Mouse (Mus musculus) kidney, adult 18-20 months (tissue): ENCODE results near the gene Atg4b.
"Not testable (repeated sequence)": the region's sequence is repeated elsewhere in the genome, so short reads cannot be mapped to it uniquely, and the experiment has no call there.

Source experiments
- DNase-seq: peaks from one replicate; pipeline ENCODE4 v3.0.0; 2021

The Atg4b gene

GRCm38 (mm10) chr1:93823796-93824495, 72.6 kb downstream of the Atg4b start:
- no peak for DNase-seq

GRCm38 (mm10) chr1:93824609-93825008, 73.3 kb downstream of the Atg4b start, which contains the start of gene D2hgdh:
TSS of gene D2hgdh (plus strand) at chr1:93824909.
- DNase-seq = no peak

- DNase-seq = peak; percentile 97
Observed at GRCm38 (mm10) chr1:93825105-93825674, 73.9 kb downstream of the Atg4b start.

- DNase-seq = no peak
Observed at GRCm38 (mm10) chr1:93825771-93826539, 74.7 kb downstream of the Atg4b start.

DNA sequence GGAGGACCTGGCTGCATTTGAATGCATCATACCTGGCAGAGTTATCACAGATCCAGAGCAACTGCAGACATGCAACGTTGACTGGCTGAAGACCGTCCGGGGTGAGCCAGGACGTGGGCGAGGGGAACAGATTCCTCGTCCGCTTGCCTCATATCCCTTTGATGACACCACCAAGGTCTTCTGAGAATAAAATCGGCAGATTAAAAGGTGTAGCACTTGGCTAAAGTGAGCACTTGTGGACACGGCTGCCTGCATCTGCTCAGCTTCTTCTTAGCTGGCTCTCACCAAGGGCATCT, 75.2 kb downstream of the Atg4b start:
- no peak for DNase-seq

DNA sequence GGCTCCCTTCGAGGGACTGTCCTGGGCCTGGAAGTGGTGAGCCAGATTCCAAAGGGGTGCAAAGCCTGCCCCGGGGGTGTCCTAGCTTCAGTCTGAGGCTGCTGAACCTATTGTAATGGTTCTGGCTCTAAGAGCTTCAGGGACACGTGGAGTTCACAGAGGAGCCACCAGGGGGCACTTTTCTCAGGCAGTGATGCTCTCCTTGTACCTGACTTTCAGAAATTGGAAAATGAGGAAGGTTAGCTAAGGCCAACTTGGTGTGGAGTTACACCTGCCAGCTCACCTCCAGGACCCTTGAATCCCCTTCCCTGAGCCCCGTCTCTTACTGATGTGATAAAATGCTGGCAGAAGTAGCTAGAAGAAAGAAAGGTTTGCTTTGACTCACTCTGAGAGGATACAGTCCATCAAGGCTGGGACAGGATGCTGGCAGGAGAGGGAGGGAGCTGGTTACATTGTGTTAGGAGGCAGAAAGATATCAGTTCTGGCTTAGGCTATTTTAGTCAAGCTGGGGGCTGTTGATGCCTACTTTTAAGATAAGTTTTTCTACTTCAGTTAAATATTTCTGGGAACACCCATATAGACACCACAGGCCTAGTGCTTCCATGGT, 81.6 kb downstream of the Atg4b start:
- DNase-seq = not testable (repeated sequence)

GRCm38 (mm10) chr1:93834671-93835150, 83.4 kb downstream of the Atg4b start:
- no peak for DNase-seq

DNA sequence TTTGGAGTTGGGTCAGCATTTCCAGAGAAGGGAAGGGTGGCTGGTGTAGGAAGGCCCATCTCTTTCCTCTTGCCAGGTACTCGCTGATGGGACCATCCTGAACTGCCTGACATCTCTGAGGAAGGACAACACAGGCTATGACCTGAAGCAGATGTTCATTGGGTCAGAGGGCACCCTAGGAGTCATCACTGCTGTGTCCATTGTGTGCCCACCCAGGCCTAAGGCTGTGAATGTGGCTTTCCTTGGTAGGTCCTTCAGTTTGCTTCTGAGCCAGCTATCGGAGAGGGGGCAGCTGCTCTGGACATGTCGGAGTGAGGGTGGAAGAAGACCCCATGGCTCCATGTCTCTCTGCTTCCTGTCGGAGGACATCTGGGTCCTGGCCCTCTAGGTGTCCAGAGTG, 83.9 kb downstream of the Atg4b start:
- DNase-seq = no peak

DNA sequence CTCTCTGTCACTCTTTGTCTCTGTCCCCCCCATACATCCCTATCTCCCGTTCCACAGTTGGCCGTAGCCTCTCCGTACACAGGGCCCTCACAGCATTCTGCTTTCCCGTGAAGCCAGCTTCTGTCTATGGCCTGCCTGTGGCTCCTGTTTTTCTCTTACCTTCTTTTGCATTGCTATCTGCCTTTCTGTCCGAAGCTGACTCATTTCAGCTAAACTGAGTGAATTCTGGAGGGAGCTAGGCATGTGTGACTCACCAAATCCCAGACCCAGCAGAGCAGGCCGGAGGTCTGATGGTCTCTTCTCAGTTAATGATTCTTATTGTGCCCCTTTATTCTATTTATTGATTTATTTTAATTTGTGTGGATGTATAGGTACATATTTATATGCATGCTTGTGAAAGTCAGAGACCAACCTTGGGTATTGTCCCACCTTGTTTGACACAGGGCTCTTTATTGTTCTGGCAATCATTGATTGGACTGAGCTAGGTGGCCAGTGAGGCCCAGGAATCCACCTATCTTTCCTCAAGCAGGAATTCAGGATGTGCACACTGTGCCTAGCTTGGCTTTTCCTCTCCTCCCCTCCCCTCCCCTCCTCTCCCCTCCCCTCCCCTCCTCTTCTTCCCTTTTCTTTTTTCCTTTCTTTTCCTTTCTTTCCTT, 84.7 kb downstream of the Atg4b start:
- no peak for DNase-seq

- no peak for DNase-seq
Observed at GRCm38 (mm10) chr1:93836532-93836913, 85.2 kb downstream of the Atg4b start.

DNA sequence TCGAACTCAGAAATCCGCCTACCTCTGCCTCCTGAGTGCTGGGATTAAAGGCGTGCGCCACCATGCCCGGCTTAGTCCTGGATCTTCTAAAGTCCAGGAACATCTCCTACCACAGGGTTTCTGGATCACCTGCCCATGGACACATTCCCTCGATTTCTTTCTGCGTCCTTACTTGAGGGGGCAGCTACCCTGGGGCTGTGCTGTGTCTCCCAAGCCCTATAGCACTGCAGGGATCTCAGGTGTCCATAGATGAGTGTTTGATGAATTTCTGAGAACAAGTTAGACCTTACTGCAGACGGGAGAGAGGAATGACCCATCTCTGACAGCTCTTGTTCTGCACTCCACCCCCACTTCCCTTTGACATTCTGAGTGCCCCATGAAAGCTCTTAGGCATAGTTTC, 86.0 kb downstream of the Atg4b start:
- DNase-seq = no peak

- not testable (repeated sequence) for DNase-seq
Observed at GRCm38 (mm10) chr1:93838569-93838968, 87.3 kb downstream of the Atg4b start.
